Mouse (Mus musculus) large intestine, adult 2 months (tissue): ENCODE results near the gene Lcp2. TPM values are rescaled to one million over a fixed set of nuclear protein-coding genes. Genes with fewer than 3 reads are reported as not detected.

Source experiments
- DNase-seq: peaks from one replicate; pipeline ENCODE4 v3.0.0-alpha.2; 2012; ENCODE audit warnings: low read depth, low spot score
- WGBS: fragments of 180-500 bp; shearing (Covaris S2); methylation state at CpG from one replicate; pipeline ENCODE4 v1.1.7; 2018; 5-methylcytosine and 5-hydroxymethylcytosine counted together
- polyA plus RNA-seq: library from polyadenylated mRNA; depleted of rRNA; stranded (reverse); fragments of >200 nt; gene quantifications from 2 replicates; pipeline ENCODE4 v1.2.3, GENCODE M21; 2012; rRNA removed

The Lcp2 gene
- polyA plus RNA-seq: 4.8 and 7.3 TPM in 2 replicates

DNA sequence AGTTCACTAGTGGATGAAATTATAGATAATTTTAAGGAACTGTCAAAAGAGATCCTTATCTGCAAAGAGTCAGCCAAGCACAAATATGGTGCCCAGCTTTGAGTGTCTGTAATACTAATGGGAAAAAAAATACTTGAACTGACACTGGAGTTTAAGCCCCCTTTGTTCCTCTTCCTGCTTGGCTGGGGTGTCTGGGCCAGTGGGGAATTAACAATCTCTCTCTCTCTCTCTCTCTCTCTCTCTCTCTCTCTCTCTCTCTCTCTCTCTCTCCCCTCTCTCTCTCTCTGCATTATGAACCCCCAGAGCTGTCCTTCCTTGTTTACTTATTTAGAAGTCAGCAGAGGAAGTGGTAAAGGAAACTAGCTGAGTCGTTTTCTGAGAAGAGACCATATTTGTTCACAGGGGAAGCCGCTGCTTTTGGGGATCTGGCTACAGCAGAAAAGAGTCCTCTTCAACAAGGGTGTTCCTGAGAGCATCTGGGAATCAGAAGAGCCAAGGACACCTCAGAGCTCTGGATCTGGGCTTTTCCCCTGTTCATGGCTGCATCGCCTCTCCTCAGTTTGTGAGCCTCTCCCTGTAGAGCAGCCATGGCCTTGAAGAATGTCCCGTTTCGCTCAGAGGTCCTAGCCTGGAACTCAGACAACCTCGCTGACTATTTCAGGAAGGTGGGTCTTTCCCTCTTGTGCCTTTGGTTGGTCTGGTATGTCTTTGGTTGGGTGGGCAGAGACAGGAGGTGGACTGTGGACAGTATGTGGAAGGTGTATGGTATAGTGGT lies at the start of gene Lcp2:
Gene Lcp2 (plus strand): TSS at position 154 of the 775 bp plus-strand sequence.
- 67% methylated on average over 6 of the region's 6 CpGs for WGBS
- no peak for DNase-seq

GRCm38 (mm10) chr11:33998244-33998643 lies 48.5 kb upstream of the Lcp2 start:
- 74% methylated on average over 10 of the region's 10 CpGs for WGBS
- no peak for DNase-seq

- no peak for DNase-seq
- WGBS: 78% methylated on average over 3 of the region's 3 CpGs
These were observed 46.3 kb upstream of the Lcp2 start for GRCm38 (mm10) chr11:34000416-34000815.

- WGBS: 4% methylated on average over 5 of the region's 5 CpGs
- no peak for DNase-seq
These were observed 44.7 kb upstream of the Lcp2 start for GRCm38 (mm10) chr11:34001938-34002592.

- no peak for DNase-seq
- WGBS: 67% methylated on average over 5 of the region's 5 CpGs
These were observed 44.1 kb upstream of the Lcp2 start for GRCm38 (mm10) chr11:34002593-34002965.

GRCm38 (mm10) chr11:34007616-34008015 lies 39.1 kb upstream of the Lcp2 start:
- WGBS: 86% methylated on average over 2 of the region's 2 CpGs
- no peak for DNase-seq

DNA sequence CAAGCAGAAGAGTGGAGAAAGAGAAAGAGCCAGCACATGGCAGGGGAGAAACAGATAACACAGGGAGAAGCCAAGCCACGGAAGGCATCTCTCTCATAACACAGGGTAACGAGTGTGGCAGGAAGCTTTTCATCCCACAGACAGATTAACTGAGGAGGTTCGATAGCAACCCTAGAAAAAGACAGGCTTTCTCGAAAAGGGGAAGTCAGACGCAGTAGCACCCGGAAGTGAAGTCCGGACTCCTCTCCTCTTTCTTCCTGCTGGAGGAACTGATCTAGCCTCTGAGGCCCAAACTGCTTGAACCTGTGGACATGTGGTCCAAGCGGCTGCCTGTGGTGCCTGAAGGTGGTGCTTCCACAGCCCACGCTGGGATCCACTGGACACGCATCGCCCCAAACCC lies 38.5 kb upstream of the Lcp2 start:
- 82% methylated on average over 11 of the region's 11 CpGs for WGBS

DNA sequence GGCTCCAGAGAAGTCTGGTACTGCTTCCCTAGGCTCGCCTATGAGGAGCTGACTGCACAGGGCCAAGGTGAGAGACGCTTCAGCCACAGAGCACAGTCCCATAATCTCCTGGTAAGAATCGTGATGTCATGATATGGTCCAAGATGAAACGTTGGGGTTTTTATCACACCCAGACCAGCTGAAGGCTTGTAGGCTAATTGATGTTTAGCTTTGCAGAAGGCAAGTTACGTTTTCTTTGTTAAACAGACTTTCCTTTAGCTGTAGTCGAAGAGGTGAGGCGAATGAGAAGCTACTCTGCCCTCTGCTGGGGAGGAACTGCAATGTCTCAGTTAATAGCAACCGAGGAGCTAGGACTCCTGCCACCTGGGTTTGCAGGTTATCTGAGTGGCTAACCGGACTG lies 38.0 kb upstream of the Lcp2 start:
- DNase-seq: no peak
- 29% methylated on average over 9 of the region's 9 CpGs for WGBS

More for the DNA sequence above, 38.5 kb upstream of the Lcp2 start:
- DNase-seq: no peak

DNA sequence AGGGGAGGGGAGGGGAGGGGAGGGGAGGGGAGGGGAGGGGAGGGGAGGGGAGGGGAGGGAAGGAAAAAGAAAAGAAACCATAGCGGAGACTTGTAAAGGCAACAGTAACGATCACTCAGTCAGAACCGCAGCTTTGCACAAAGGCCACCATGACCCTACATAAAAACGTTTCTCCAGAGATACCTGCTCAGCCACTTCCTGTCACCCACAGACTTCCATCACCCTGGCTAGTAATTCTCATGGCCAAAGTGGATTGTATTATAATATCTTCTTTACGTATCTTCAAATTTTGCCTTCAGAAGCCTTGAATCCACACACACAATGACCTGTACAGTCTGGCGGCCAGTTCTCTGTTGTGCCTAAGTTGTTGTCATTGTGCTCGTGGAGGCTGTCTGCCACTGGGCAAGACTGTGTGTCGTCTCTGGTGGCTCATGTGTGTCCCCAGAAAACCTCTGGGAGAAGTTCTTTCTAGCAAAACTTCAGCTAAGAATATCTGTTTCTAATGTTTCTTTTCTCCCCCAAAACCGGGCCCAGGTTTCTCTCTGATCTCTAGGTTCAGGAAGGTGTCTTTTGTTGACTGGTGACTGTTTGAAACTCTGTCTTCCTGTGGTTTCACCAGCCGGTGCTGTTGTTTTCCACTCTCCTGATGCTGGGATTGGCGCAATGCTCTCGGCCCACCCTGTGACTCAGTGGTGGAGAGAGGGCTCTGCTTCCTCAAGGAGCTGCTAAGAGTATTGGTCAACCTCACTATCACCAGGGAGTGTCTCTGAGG lies 37.2 kb upstream of the Lcp2 start:
- WGBS: 69% methylated on average over 12 of the region's 12 CpGs

GRCm38 (mm10) chr11:34010133-34010858 lies 36.4 kb upstream of the Lcp2 start:
- DNase-seq: no peak
- WGBS: 58% methylated on average over 7 of the region's 7 CpGs

More for the DNA sequence above, 37.2 kb upstream of the Lcp2 start:
- DNase-seq: no peak

- DNase-seq: no peak
- WGBS: 53% methylated on average over 4 of the region's 4 CpGs
These were observed 35.9 kb upstream of the Lcp2 start for GRCm38 (mm10) chr11:34010859-34011172.

DNA sequence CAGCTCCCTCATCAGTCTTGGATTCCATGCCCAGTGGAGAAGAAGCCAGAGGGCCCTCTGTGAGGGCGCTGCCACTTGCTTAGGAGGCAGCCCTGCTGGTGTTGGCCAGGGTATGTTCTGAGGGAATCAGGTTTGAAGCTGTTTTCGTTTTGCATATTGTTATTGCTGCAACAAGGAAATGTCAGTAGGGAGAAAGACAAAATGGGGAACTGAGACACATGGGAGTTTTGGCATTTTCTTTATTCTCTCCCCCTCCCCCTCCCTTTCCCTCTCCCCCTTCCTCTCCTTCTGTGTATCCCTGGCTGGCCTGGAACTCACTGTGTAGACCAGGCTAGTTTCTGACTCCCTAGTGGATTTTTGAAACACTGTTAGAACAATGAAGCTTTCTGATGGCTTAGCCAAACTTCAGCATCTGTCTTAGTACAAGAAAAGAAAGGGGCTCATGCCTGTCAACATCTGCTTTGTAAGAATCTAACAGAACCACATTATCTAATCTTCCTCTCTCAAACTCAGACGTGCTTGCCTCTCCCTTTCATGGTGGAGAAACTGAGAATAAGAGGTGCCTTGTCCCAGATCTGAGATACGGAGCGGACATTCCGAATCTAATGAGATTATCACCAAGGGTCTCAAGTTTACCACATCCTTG lies 34.6 kb upstream of the Lcp2 start:
- no peak for DNase-seq
- 82% methylated on average over 6 of the region's 6 CpGs for WGBS

DNA sequence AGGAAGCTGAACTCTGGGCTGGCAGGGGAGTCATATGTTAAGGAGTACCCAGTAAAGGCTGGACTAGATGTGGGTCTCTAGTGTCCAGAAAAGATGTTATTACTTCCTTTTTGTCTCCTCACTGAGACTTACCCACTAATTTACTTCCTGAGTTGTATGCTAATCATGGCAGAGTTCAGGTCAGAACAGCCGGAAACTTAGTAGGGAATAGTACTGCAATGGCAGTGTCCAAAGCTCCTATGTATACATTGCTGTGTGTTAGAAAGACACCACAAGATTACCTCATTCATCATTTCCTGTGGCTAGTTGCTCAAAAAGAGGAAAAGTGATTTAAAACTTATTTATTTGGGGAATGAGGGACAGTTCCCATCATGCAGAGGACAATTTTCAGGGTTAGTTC lies 21.6 kb upstream of the Lcp2 start:
- DNase-seq: no peak
- 91% methylated on average over 1 of the region's 1 CpGs for WGBS

GRCm38 (mm10) chr11:34029658-34030057 lies 17.1 kb upstream of the Lcp2 start:
- 68% methylated on average over 5 of the region's 5 CpGs for WGBS
- no peak for DNase-seq

- DNase-seq: no peak
- 40% methylated on average over 8 of the region's 8 CpGs for whole genome bisulfite sequencing
These were observed 15.5 kb upstream of the Lcp2 start for GRCm38 (mm10) chr11:34031015-34031805.

DNA sequence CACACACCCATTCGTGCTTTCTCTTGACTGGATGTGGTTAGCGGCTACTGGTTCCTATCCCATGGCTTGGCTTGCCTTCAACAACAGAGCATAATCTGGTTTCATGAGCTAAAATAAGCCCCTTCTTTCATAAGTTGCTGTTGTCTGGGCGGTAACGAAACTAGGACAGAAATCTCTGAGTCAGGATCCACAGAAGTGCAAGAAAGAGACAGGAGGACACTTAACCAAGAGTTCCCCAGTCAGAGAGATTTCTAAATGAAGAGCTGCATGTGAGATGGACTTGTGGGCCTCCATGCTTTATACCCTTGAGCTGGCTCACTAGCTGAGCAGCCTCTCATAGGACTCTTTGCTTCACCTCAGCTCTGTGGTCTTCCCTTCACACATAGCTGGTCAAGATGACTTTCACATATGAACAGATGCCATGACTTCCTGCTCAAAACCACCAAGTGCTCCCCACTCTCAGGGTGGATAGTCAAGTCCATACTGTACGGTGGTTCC lies 12.7 kb upstream of the Lcp2 start:
- DNase-seq: no peak
- WGBS: 78% methylated on average over 5 of the region's 5 CpGs

DNA sequence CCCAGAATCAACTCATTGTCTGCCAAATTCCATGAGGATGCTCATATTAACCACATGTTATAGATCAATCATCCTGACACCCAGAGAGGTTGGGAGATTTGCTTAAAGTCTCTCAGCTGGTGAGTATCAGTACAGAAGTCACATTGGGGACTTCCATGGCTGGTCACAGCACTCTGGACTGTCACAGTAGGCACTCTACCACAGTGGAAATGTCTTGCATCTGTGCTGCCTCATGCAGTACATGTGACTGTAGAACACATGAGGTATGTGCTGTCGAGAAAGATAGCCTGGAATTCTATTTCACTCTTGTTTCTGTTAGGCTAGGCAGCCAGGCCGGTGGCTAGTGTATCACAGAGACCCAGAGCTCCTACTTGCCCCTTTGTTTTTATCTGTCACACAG lies 11.9 kb upstream of the Lcp2 start:
- WGBS: 55% methylated on average over 2 of the region's 2 CpGs
- DNase-seq: no peak

GRCm38 (mm10) chr11:34035909-34036658 lies 10.6 kb upstream of the Lcp2 start:
- 77% methylated on average over 5 of the region's 5 CpGs for WGBS
- DNase-seq: no peak
